Comparison of ENCODE assay signal across 9 mouse cellular contexts in the genomic region with DNA sequence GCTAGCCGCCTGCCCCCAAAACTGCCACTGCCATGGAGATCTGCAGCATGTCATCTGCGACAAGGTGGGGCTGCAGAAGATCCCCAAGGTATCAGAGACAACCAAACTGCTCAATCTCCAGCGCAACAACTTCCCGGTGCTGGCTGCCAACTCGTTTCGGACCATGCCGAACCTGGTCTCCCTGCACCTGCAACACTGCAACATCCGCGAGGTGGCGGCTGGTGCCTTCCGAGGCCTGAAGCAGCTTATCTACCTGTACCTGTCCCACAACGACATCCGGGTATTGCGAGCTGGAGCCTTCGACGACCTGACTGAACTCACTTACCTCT. TPM values are rescaled to one million over a fixed set of nuclear protein-coding genes. Genes with fewer than 3 reads are reported as not detected.
A peak's percentile ranks its signal among the peaks of the same experiment; 100 is the strongest.
DNase-seq lines count a peak whose midpoint lies in the region; ATAC-seq lines count a peak whose summit lies in the region.
"Had no signal": no experiment of that assay in that cellular context is flagged by ENCODE, and none has a peak within 500 bp of the region (broad histone marks: within the 10 kb centered on the region; RNA-seq: fewer than 3 reads in every experiment).

No protein-coding gene starts in this region.

- peak overlapping the region; percentile 32; the same call in 1 of the 2 replicates for H3K9ac ChIP-seq in hindbrain, embryonic 15.5 days

- no peak overlapping the region for H3K27ac ChIP-seq in hindbrain, embryonic 15.5 days (replicated peaks)

- ATAC-seq in CD4-positive, CD25-positive, alpha-beta regulatory T cell, adult 4 months: peak; percentile 34
- ATAC-seq in hindbrain, embryonic 15.5 days (ENCODE audit: low FRiP score, low read depth): no peak
- ATAC-seq in monocyte, adult 5-6 weeks (replicated peaks; ENCODE audit: insufficient number of reproducible peaks, low FRiP score, low TSS enrichment, poor library complexity, severe bottlenecking): no peak

- peak; percentile 87 for DNase-seq in heart, adult 11 months
- DNase-seq in heart, adult 18-20 months: no peak
- peak; percentile 55 for DNase-seq in lung, postnatal 14 days
- DNase-seq in testis, postnatal 10 days (ENCODE audit: low spot score): no peak
- no peak for DNase-seq in ovary, postnatal 10 days (ENCODE audit: low spot score)

- no peaks in the 10 kb centered on the region for H3K9me3 ChIP-seq in hindbrain, embryonic 15.5 days

- peaks cover 27% of the 10 kb centered on the region for H3K27me3 ChIP-seq in hindbrain, embryonic 15.5 days

- WGBS in hindbrain, embryonic 15.5 days: 13% methylated on average over 16 of the region's 16 CpGs

- no peaks in the 10 kb centered on the region for H3K36me3 ChIP-seq in hindbrain, embryonic 15.5 days

- H3K4me1 ChIP-seq in hindbrain, embryonic 15.5 days (replicated peaks): peaks cover 15% of the 10 kb centered on the region

- peak overlapping the region; percentile 54 for H3K4me2 ChIP-seq in hindbrain, embryonic 15.5 days

- H3K4me3 ChIP-seq in hindbrain, embryonic 15.5 days: peak overlapping the region; percentile 31

RNA-seq across cellular contexts. Expression of gene Chad, which starts 0.3 kb away (rescaled TPM):
- total RNA-seq in heart, adult 18-20 months (2021): 1 to 10 TPM; 1.4 to 3.2 TPM
- under 1 TPM; 0.26 to 0.73 TPM for polyA plus RNA-seq in CD4-positive, CD25-positive, alpha-beta regulatory T cell, adult 4 months (2017; shearing (Covaris generic))
- 0.34 and 0.54 TPM in 2 replicates for polyA plus RNA-seq in hindbrain, embryonic 15.5 days (2015; fragmentation: Nextera tagmentation; extraction: Ambion mirVana)
- not detected in 3 replicates for total RNA-seq in monocyte, adult 5-6 weeks (2017)
- total RNA-seq: common myeloid progenitor, adult 5-6 weeks had no signal

RNA-seq across cellular contexts. Expression of gene Rsad1, which starts 16.1 kb away (rescaled TPM):
- 10 to 100 TPM in 1 of 2 experiments, 1 to 10 TPM in 1; 8.5 to 10.3 TPM for total RNA-seq in heart, adult 18-20 months (2021)
- 1 to 10 TPM in 1 of 2 experiments, under 1 TPM in 1; 0.78 to 1.7 TPM for polyA plus RNA-seq in CD4-positive, CD25-positive, alpha-beta regulatory T cell, adult 4 months (2017; shearing (Covaris generic))
- polyA plus RNA-seq in hindbrain, embryonic 15.5 days (2015; fragmentation: Nextera tagmentation; extraction: Ambion mirVana): 8.6 and 9.3 TPM in 2 replicates
- total RNA-seq in monocyte, adult 5-6 weeks (2017): 1.6 to 4.8 TPM (median 3.1 TPM) in 3 replicates

RNA-seq across cellular contexts. Expression of gene Acsf2, which starts 36.6 kb away (rescaled TPM):
- 10 to 100 TPM; 30.4 to 33.5 TPM for total RNA-seq in heart, adult 18-20 months (2021)
- 1 to 10 TPM; 1.6 to 2.3 TPM for polyA plus RNA-seq in CD4-positive, CD25-positive, alpha-beta regulatory T cell, adult 4 months (2017; shearing (Covaris generic))
- polyA plus RNA-seq in hindbrain, embryonic 15.5 days (2015; fragmentation: Nextera tagmentation; extraction: Ambion mirVana): 2.0 and 2.2 TPM in 2 replicates
- total RNA-seq in monocyte, adult 5-6 weeks (2017): 1.8 to 10.8 TPM (median 2.8 TPM) in 3 replicates

RNA-seq across cellular contexts. Expression of gene Mycbpap, which starts 43.6 kb away (rescaled TPM):
- total RNA-seq in heart, adult 18-20 months (2021): 1 to 10 TPM in 1 of 2 experiments, under 1 TPM in 1; 0.67 to 1.5 TPM
- polyA plus RNA-seq in CD4-positive, CD25-positive, alpha-beta regulatory T cell, adult 4 months (2017; shearing (Covaris generic)): not detected
- polyA plus RNA-seq in hindbrain, embryonic 15.5 days (2015; fragmentation: Nextera tagmentation; extraction: Ambion mirVana): 3.8 and 4.8 TPM in 2 replicates
- total RNA-seq in monocyte, adult 5-6 weeks (2017): 0.19 TPM in 1 of 3 replicates, not detected in the others

Comparison
In these comparisons a context has a peak if more than half of its experiments do, and no peak if none do; other contexts are left out.
1. DNase-seq: peak in heart, adult 11 months (single experiment) and lung, postnatal 14 days (single experiment); none in heart, adult 18-20 months (0 of 2), testis, postnatal 10 days (single experiment) and ovary, postnatal 10 days (single experiment).